Mouse (Mus musculus): Measurements from ENCODE around the gene Golga5.

Gene Golga5

GRCm38 (mm10) chr12:102511363-102511762, 42.4 kb downstream of the Golga5 start:
- DNase-seq (ENCODE audit: low read depth, low spot score), result no peak

GRCm38 (mm10) chr12:102514151-102514550, 45.2 kb downstream of the Golga5 start:
- DNase-seq (ENCODE audit: low read depth, low spot score), result no peak

- DNase-seq (ENCODE audit: low read depth, low spot score), result no peak
Measured at GRCm38 (mm10) chr12:102514751-102515150, 45.8 kb downstream of the Golga5 start.

GRCm38 (mm10) chr12:102516151-102516550, 47.2 kb downstream of the Golga5 start:
- DNase-seq (ENCODE audit: low read depth, low spot score), result no peak

GRCm38 (mm10) chr12:102517647-102518046, 48.7 kb downstream of the Golga5 start:
- DNase-seq (ENCODE audit: low read depth, low spot score), result no peak

DNA sequence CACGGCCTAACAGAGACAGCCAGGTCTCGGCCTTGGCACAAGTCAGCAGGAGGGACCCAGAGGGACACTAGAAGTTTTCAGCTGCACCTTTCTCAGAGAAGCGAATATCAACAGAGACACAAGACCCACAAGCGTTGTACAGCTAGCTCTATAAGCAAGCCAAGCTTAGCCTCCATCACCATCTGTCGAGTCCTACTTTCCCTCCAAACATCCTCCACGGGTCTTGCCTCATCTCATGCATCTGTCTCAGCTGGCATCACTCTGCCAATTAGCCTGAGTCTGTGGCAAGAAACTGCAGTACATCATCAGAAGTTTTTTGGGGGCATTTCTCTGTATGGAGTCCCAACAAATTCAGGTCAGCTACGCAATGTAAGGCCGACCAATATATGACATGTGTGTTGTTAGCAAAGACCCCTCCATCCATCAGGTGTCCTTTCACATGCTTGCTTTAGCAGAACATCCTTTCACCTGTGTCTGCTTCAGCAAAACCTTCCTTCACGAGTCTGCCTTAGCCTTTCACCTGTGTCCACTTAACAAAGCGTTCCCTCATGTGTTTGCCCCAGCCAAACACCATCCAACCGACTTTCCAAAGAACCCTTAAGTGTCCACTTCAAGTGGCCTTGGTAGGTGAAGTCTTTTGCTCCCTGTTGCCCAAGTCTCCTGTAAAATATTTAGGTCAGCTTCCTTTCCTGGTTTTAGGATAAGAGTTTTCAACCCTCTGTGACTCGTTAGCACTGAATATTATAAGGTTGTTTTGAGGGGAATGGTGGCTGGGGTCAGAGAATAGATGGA, 51.2 kb downstream of the Golga5 start:
- DNase-seq (ENCODE audit: low read depth, low spot score), result no peak

GRCm38 (mm10) chr12:102521777-102522319, 52.9 kb downstream of the Golga5 start:
- DNase-seq (ENCODE audit: low read depth, low spot score), result no peak

DNA sequence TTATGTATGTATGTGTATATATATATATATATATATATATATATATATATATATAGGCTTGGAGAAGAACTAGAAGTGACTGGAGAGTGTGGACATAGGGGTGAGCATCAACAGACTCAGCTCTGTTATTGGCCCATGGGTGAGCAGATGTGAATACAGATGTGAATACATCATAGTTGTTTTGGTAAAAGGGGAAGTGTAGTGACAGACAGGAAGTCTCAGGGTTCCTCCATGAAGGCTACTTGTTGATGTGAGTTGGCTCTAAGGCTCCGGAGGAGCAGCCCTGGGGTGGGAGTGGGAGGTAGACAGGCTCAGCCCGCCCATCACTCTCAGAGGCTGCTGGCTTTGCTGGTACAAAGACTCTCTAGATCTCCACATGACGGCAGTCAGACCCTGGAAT, 55.3 kb downstream of the Golga5 start:
- DNase-seq (ENCODE audit: low read depth, low spot score), result no peak

GRCm38 (mm10) chr12:102524760-102525159, 55.8 kb downstream of the Golga5 start:
- DNase-seq (ENCODE audit: low read depth, low spot score), result peak; percentile 21

GRCm38 (mm10) chr12:102527989-102528388, 59.1 kb downstream of the Golga5 start:
- DNase-seq (ENCODE audit: low read depth, low spot score), result no peak

DNA sequence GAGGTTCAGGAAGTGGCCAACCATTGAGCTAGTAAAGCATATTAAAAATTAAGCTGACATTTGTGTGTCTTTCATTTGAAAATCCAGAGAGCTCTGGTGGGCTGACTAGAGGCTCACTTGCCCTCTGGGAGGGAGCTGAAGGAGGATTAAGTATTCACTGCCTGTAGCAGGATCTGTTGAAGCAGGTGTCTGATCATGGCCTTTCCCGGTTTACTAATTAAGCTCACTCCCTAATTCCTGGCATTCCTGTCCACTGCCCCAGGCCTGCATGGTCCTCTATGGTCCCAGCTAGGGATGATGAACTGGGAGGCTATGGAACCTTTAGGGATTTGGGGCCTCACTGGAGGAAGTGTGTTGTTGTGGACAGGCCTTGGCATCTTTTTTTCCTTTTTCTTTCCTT, 66.9 kb downstream of the Golga5 start:
- DNase-seq (ENCODE audit: low read depth, low spot score), result no peak

DNA sequence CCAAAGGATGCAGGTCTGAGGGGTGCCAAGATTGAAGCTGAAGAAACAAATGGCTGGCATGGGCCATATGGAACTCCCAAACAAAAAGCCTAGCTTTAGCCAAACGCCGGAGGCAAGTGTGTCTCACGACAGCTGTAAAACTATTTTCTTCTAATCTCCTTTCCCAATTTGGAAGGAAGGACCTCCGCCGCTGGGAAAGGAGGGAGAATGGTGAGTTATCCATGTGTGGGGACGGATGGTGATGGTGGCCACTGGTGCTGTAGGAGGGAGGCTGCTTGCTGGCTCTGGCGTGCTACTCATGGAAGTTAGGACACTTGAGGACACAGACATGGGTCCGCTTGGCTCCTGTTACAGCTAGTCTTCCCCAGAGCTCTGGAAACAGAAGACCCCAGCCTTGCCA, 71.3 kb downstream of the Golga5 start:
- no peak for DNase-seq (ENCODE audit: low read depth, low spot score)

DNA sequence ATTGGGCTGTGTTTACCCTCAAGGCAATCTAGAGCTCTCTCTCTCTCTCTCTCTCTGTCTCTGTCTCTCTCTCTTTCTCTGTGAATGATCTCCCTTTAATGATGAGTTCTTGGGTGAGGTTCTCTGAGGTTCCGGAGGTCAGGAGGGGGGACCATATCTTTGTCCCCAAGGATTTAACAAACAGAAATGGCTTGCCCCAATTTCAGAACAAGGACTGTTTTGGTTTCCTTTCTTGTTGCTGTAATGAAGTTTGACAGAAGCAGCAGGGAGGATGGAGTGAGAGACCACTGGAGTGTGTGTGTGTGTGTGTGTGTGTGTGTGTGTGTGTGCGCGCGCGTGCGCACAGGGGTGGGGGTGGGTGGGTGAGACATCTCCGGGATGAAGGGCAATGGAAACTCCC, 72.2 kb downstream of the Golga5 start:
- DNase-seq (ENCODE audit: low read depth, low spot score), result no peak

GRCm38 (mm10) chr12:102545122-102545521, 76.2 kb downstream of the Golga5 start:
- DNase-seq (ENCODE audit: low read depth, low spot score), result no peak

Data from skeletal muscle tissue, adult 2 months (tissue).